In the genomic region with DNA sequence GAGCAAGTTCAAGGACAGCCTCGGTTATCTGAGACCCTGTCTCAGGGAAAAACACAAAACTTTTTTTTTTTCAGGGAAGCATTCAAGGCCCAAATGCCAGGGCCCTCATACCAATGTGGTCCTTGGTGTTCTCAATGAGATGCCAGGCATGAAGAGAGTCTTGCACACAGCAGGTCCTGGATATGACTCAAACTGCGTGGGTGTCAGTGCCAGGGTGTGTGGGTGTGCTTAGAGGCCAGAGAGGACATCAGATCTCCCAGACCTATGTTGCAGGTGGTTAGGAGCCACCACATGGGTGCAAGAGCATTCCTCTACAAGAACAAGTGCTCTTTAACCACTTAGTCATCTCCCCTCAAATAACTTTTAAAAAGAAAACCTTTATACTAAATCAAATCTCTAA, we compare ENCODE assay signal across 16 mouse cellular contexts.
"Had no signal": no experiment of that assay in that cellular context is flagged by ENCODE, and none has a peak within 500 bp of the region (broad histone marks: within the 10 kb centered on the region; RNA-seq: fewer than 3 reads in every experiment).

No protein-coding gene starts in this region.

- ATAC-seq: liver, postnatal 0 days; midbrain, embryonic 16.5 days had no signal

- H3K4me2 ChIP-seq: limb, embryonic 12.5 days; limb, embryonic 15.5 days; liver, embryonic 11.5 days; midbrain, embryonic 12.5 days; neural tube, embryonic 13.5 days had no signal

- H3K27ac ChIP-seq: limb, embryonic 12.5 days; limb, embryonic 15.5 days; liver, embryonic 14.5 days; midbrain, embryonic 12.5 days had no signal

- H3K9me3 ChIP-seq: limb, embryonic 12.5 days; limb, embryonic 15.5 days; midbrain, embryonic 12.5 days; neural tube, embryonic 13.5 days had no signal

- H3K27me3 ChIP-seq: limb, embryonic 12.5 days; limb, embryonic 15.5 days; midbrain, embryonic 12.5 days; neural tube, embryonic 13.5 days had no signal

- H3K9ac ChIP-seq: limb, embryonic 12.5 days; limb, embryonic 15.5 days; liver, embryonic 14.5 days; liver, postnatal 0 days; midbrain, embryonic 12.5 days; neural tube, embryonic 13.5 days had no signal

- DNase-seq: kidney, adult 18-20 months; kidney, adult 9 months; kidney, postnatal 14 days; kidney, postnatal 4 days; left cerebral cortex, postnatal 4 days; liver, postnatal 0 days; lung, postnatal 36 days; thymus, postnatal 25 days had no signal

- H3K4me3 ChIP-seq: limb, embryonic 12.5 days; limb, embryonic 15.5 days; midbrain, embryonic 12.5 days; myocyte; neural tube, embryonic 13.5 days had no signal

- H3K4me1 ChIP-seq: midbrain, embryonic 12.5 days had no signal
